ENCODE assay signal across 10 mouse cellular contexts in the genomic region with DNA sequence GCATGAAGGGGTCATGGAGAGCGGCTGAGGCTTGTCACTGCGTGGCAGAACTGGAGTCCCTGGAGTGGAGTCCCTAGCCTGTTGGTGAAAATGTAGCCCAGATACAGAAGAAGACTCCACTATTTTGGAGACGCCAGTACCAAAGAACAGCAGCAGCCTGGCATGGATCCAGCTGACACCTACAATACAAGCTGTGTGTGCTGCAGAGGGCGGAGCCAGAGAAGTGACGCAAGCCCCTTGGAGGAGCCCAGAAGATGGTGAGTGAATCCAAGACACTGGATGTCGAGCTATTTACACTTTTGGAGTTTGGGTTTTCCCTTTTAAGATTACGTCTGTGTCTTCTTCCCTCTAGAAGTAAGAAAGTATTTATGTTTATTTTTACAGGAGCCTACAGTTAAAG. TPM values are rescaled to one million over a fixed set of nuclear protein-coding genes. Genes with fewer than 3 reads are reported as not detected.
DNase-seq lines count a peak whose midpoint lies in the region; ATAC-seq lines count a peak whose summit lies in the region.
"Had no signal": no experiment of that assay in that cellular context is flagged by ENCODE, and none has a peak within 500 bp of the region (broad histone marks: within the 10 kb centered on the region; RNA-seq: fewer than 3 reads in every experiment).

No protein-coding gene starts in this region.

- DNase-seq in gastrocnemius, adult 18-20 months (ENCODE audit: low spot score), result peak; percentile 46
- DNase-seq in gastrocnemius, postnatal 36 days, result no peak
- peak; percentile 40 for DNase-seq in 3T3-L1 (ENCODE audit: low read depth, low spot score)
- DNase-seq in heart, postnatal 4 days, result peak; percentile 64
- peak; percentile 53 for DNase-seq in lung, postnatal 25 days (ENCODE audit: low spot score)
- no peak for DNase-seq in neural tube, embryonic 10.5 days (ENCODE audit: extremely low spot score, low spot score)
- no peak for DNase-seq in thymus, postnatal 25 days
- DNase-seq: liver, embryonic 13.5 days had no signal

- intact Hi-C loops in gastrocnemius, postnatal 36 days (cut with DNase I), result no loop called here

- no peak for ATAC-seq in cerebellum, adult (ENCODE audit: insufficient number of reproducible peaks, low FRiP score, low TSS enrichment)

RNA-seq across cellular contexts. Expression of gene Col6a1, which starts 47.8 kb away (rescaled TPM):
- total RNA-seq in gastrocnemius, adult 18-20 months (2021), result 10 to 100 TPM; 28.2 to 28.5 TPM
- total RNA-seq in gastrocnemius, postnatal 36 days (2021), result 10 to 100 TPM; 65.2 to 82.0 TPM
- total RNA-seq in heart, postnatal 4 days (2021), result 100 to 1,000 TPM; 153 to 163 TPM

RNA-seq across cellular contexts. Expression of gene Col6a2, which starts 54.7 kb away (rescaled TPM):
- total RNA-seq in gastrocnemius, adult 18-20 months (2021), result 10 to 100 TPM; 32.0 to 33.3 TPM
- total RNA-seq in gastrocnemius, postnatal 36 days (2021), result 10 to 100 TPM; 69.4 to 92.0 TPM
- total RNA-seq in heart, postnatal 4 days (2021), result 100 to 1,000 TPM; 201 to 217 TPM
- total RNA-seq: CH12.LX had no signal

Comparison
In these comparisons a context has a peak if more than half of its experiments do, and no peak if none do; other contexts are left out.
1. DNase-seq: peak in gastrocnemius, adult 18-20 months (single experiment), 3T3-L1 (single experiment), heart, postnatal 4 days (single experiment) and lung, postnatal 25 days (single experiment); none in gastrocnemius, postnatal 36 days (0 of 2), neural tube, embryonic 10.5 days (single experiment) and thymus, postnatal 25 days (single experiment).